9 mouse cellular contexts compared by ENCODE assay signal in genomic region chr9:106456325-106457162, GRCm38 (mm10). TPM values are rescaled to one million over a fixed set of nuclear protein-coding genes. Genes with fewer than 3 reads are reported as not detected.
DNase-seq lines count a peak whose midpoint lies in the region; ATAC-seq lines count a peak whose summit lies in the region.
"Had no signal": no experiment of that assay in that cellular context is flagged by ENCODE, and none has a peak within 500 bp of the region (broad histone marks: within the 10 kb centered on the region; RNA-seq: fewer than 3 reads in every experiment).

No protein-coding gene starts in this region.

- intact Hi-C loops in heart, postnatal 25 days (cut with DNase I), result no loop called here

- peaks cover 73% of the 10 kb centered on the region for H3K4me1 ChIP-seq in heart, embryonic 12.5 days (replicated peaks)
- H3K4me1 ChIP-seq in midbrain, embryonic 12.5 days, result peaks cover 76% of the 10 kb centered on the region

- H3K9me3 ChIP-seq in heart, embryonic 12.5 days (replicated peaks), result no peaks in the 10 kb centered on the region
- H3K9me3 ChIP-seq in midbrain, embryonic 12.5 days, result no peaks in the 10 kb centered on the region

- H3K27me3 ChIP-seq in heart, embryonic 12.5 days (replicated peaks), result no peaks in the 10 kb centered on the region
- no peaks in the 10 kb centered on the region for H3K27me3 ChIP-seq in midbrain, embryonic 12.5 days

- ATAC-seq in heart, embryonic 12.5 days (ENCODE audit: insufficient number of reproducible peaks, low FRiP score), result no peak
- peak; percentile 8 for ATAC-seq in midbrain, embryonic 12.5 days (ENCODE audit: low FRiP score, low read depth)
- ATAC-seq in megakaryocyte, adult 5-6 weeks (ENCODE audit: poor library complexity, severe bottlenecking), result no peak

- H3K27ac ChIP-seq in heart, embryonic 12.5 days (ENCODE audit: poor library complexity, severe bottlenecking), result peak overlapping the region; percentile 61
- H3K27ac ChIP-seq in midbrain, embryonic 12.5 days (replicated peaks), result peak overlapping the region; percentile 97

- peak overlapping the region; percentile 51 for H3K9ac ChIP-seq in heart, embryonic 12.5 days
- H3K9ac ChIP-seq in midbrain, embryonic 12.5 days (replicated peaks), result peak overlapping the region; percentile 95

- DNase-seq in heart, postnatal 25 days (ENCODE audit: low spot score), result no peak
- peak; percentile 65 for DNase-seq in cerebellum, adult 9-10 months
- peak; percentile 50 for DNase-seq in gastrocnemius, postnatal 25 days
- DNase-seq in adrenal gland, postnatal 36 days, result no peak
- DNase-seq in layer of hippocampus, postnatal 10 days (ENCODE audit: low spot score in 2 of 2), result no peak

- 42% methylated on average over 15 of the region's 15 CpGs for WGBS in heart, embryonic 12.5 days
- 23% methylated on average over 15 of the region's 15 CpGs for WGBS in midbrain, embryonic 12.5 days

- H3K4me3 ChIP-seq in heart, embryonic 12.5 days, result peak overlapping the region; percentile 4; the same call in 1 of the 2 replicates
- H3K4me3 ChIP-seq in midbrain, embryonic 12.5 days, result peak overlapping the region; percentile 74
- H3K4me3 ChIP-seq: erythroblast, embryonic 14.5 days had no signal

- peaks cover 23% of the 10 kb centered on the region for H3K36me3 ChIP-seq in heart, embryonic 12.5 days
- H3K36me3 ChIP-seq in midbrain, embryonic 12.5 days, result peaks cover 23% of the 10 kb centered on the region

- peak overlapping the region; percentile 94 for H3K4me2 ChIP-seq in heart, embryonic 12.5 days
- peak overlapping the region; percentile 98 for H3K4me2 ChIP-seq in midbrain, embryonic 12.5 days (replicated peaks)

RNA-seq across cellular contexts. Expression of gene Pcbp4, which starts 3.5 kb away (rescaled TPM):
- 96.9 and 109 TPM in 2 replicates for polyA plus RNA-seq in heart, embryonic 12.5 days (2016; fragmentation: Nextera tagmentation; extraction: Ambion mirVana)
- total RNA-seq in heart, postnatal 25 days (2021), result 10 to 100 TPM; 70.7 to 81.8 TPM
- total RNA-seq in gastrocnemius, postnatal 25 days (2021), result 10 to 100 TPM; 54.6 to 59.7 TPM
- polyA plus RNA-seq in midbrain, embryonic 12.5 days (2016; fragmentation: Nextera tagmentation; extraction: Ambion mirVana), result 343 and 348 TPM in 2 replicates
- total RNA-seq in megakaryocyte, adult 5-6 weeks (2015), result 1.5 and 2.9 TPM in 2 replicates
- total RNA-seq in megakaryocyte, adult 5-6 weeks (2017), result 2.4 and 4.0 TPM in 2 replicates
- total RNA-seq in adrenal gland, postnatal 36 days (2021), result 10 to 100 TPM; 20.2 to 27.7 TPM
- 100 to 1,000 TPM; 226 to 234 TPM for total RNA-seq in layer of hippocampus, postnatal 10 days (2021)

RNA-seq across cellular contexts. Expression of gene Abhd14a, which starts 9.1 kb away (rescaled TPM):
- 39.7 and 44.4 TPM in 2 replicates for polyA plus RNA-seq in heart, embryonic 12.5 days (2016; fragmentation: Nextera tagmentation; extraction: Ambion mirVana)
- total RNA-seq in heart, postnatal 25 days (2021), result 10 to 100 TPM; 20.2 to 21.3 TPM
- 10 to 100 TPM; 14.7 to 18.3 TPM for total RNA-seq in gastrocnemius, postnatal 25 days (2021)
- 34.1 and 36.5 TPM in 2 replicates for polyA plus RNA-seq in midbrain, embryonic 12.5 days (2016; fragmentation: Nextera tagmentation; extraction: Ambion mirVana)
- total RNA-seq in megakaryocyte, adult 5-6 weeks (2015), result 3.2 and 3.9 TPM in 2 replicates
- total RNA-seq in megakaryocyte, adult 5-6 weeks (2017), result 2.2 and 4.2 TPM in 2 replicates
- 10 to 100 TPM; 18.9 to 20.2 TPM for total RNA-seq in adrenal gland, postnatal 36 days (2021)
- 10 to 100 TPM; 51.1 to 53.2 TPM for total RNA-seq in layer of hippocampus, postnatal 10 days (2021)

RNA-seq across cellular contexts. Expression of gene Gpr62, which starts 9.2 kb away (rescaled TPM):
- polyA plus RNA-seq in heart, embryonic 12.5 days (2016; fragmentation: Nextera tagmentation; extraction: Ambion mirVana), result 0.41 and 0.46 TPM in 2 replicates
- total RNA-seq in heart, postnatal 25 days (2021), result not detected
- total RNA-seq in gastrocnemius, postnatal 25 days (2021), result under 1 TPM in 1 of 2 experiments, not detected in 1; 0.18 TPM
- polyA plus RNA-seq in midbrain, embryonic 12.5 days (2016; fragmentation: Nextera tagmentation; extraction: Ambion mirVana), result 0.71 and 0.79 TPM in 2 replicates
- not detected in 2 replicates for total RNA-seq in megakaryocyte, adult 5-6 weeks (2015)
- not detected in 2 replicates for total RNA-seq in megakaryocyte, adult 5-6 weeks (2017)
- under 1 TPM in 1 of 2 experiments, not detected in 1; 0.13 TPM for total RNA-seq in adrenal gland, postnatal 36 days (2021)
- total RNA-seq in layer of hippocampus, postnatal 10 days (2021), result 1 to 10 TPM; 1.8 to 2.0 TPM
- polyA plus RNA-seq: erythroblast, embryonic 14.5 days had no signal

RNA-seq across cellular contexts. Expression of gene Abhd14b, which starts 9.3 kb away (rescaled TPM):
- 4.8 and 5.1 TPM in 2 replicates for polyA plus RNA-seq in heart, embryonic 12.5 days (2016; fragmentation: Nextera tagmentation; extraction: Ambion mirVana)
- total RNA-seq in heart, postnatal 25 days (2021), result 1 to 10 TPM; 6.3 to 6.7 TPM
- 1 to 10 TPM; 4.7 to 4.8 TPM for total RNA-seq in gastrocnemius, postnatal 25 days (2021)
- 4.2 and 4.7 TPM in 2 replicates for polyA plus RNA-seq in midbrain, embryonic 12.5 days (2016; fragmentation: Nextera tagmentation; extraction: Ambion mirVana)
- total RNA-seq in megakaryocyte, adult 5-6 weeks (2015), result 7.7 and 8.2 TPM in 2 replicates
- total RNA-seq in megakaryocyte, adult 5-6 weeks (2017), result 2.9 and 3.2 TPM in 2 replicates
- total RNA-seq in adrenal gland, postnatal 36 days (2021), result 10 to 100 TPM; 25.2 to 45.0 TPM
- total RNA-seq in layer of hippocampus, postnatal 10 days (2021), result 10 to 100 TPM in 1 of 2 experiments, 1 to 10 TPM in 1; 9.9 to 10.6 TPM
- polyA plus RNA-seq: erythroblast, embryonic 14.5 days had no signal

RNA-seq across cellular contexts. Expression of gene Acy1, which starts 18.4 kb away (rescaled TPM):
- 26.9 and 27.1 TPM in 2 replicates for polyA plus RNA-seq in heart, embryonic 12.5 days (2016; fragmentation: Nextera tagmentation; extraction: Ambion mirVana)
- 10 to 100 TPM; 22.4 to 28.6 TPM for total RNA-seq in heart, postnatal 25 days (2021)
- total RNA-seq in gastrocnemius, postnatal 25 days (2021), result 10 to 100 TPM; 11.0 to 11.3 TPM
- polyA plus RNA-seq in midbrain, embryonic 12.5 days (2016; fragmentation: Nextera tagmentation; extraction: Ambion mirVana), result 30.1 and 30.5 TPM in 2 replicates
- total RNA-seq in megakaryocyte, adult 5-6 weeks (2015), result 1.4 and 4.8 TPM in 2 replicates
- 3.5 and 4.8 TPM in 2 replicates for total RNA-seq in megakaryocyte, adult 5-6 weeks (2017)
- total RNA-seq in adrenal gland, postnatal 36 days (2021), result 10 to 100 TPM; 11.7 to 14.8 TPM
- 10 to 100 TPM; 11.0 to 13.2 TPM for total RNA-seq in layer of hippocampus, postnatal 10 days (2021)

Comparison
In these comparisons a context has a peak if more than half of its experiments do, and no peak if none do; other contexts are left out.
1. DNase-seq: peak in cerebellum, adult 9-10 months (single experiment) and gastrocnemius, postnatal 25 days (single experiment); none in heart, postnatal 25 days (single experiment), adrenal gland, postnatal 36 days (0 of 2) and layer of hippocampus, postnatal 10 days (0 of 2).
2. RNA of gene Pcbp4, which starts 3.5 kb away (total RNA-seq): 226 to 234 TPM in layer of hippocampus, postnatal 10 days, 70.7 to 81.8 TPM in heart, postnatal 25 days, 54.6 to 59.7 TPM in gastrocnemius, postnatal 25 days and 20.2 to 27.7 TPM in adrenal gland, postnatal 36 days; 1.5 to 4.0 TPM in megakaryocyte, adult 5-6 weeks; every median in the first group is over 4 times any median in the second.